Comparison of ENCODE assay signal across 8 mouse cellular contexts in genomic region chr8:47242207-47243004, GRCm38 (mm10).
DNase-seq lines count a peak whose midpoint lies in the region; ATAC-seq lines count a peak whose summit lies in the region.

No protein-coding gene starts in this region.

- peak overlapping the region; percentile 51 for H3K4me2 ChIP-seq in forebrain, embryonic 11.5 days (ENCODE audit: low read depth, low read length, severe bottlenecking)
- H3K4me2 ChIP-seq in heart, embryonic 13.5 days = peak overlapping the region; percentile 65
- peak overlapping the region; percentile 59 for H3K4me2 ChIP-seq in kidney, embryonic 15.5 days
- H3K4me2 ChIP-seq in limb, embryonic 12.5 days = peak overlapping the region; percentile 52
- H3K4me2 ChIP-seq in midbrain, embryonic 13.5 days (replicated peaks) = peak overlapping the region; percentile 62
- H3K4me2 ChIP-seq in stomach, embryonic 14.5 days (replicated peaks; ENCODE audit: low read depth, low read length) = peak overlapping the region; percentile 37

- H3K9me3 ChIP-seq in forebrain, embryonic 11.5 days (ENCODE audit: control insufficient read depth, low read length) = no peaks in the 10 kb centered on the region
- no peaks in the 10 kb centered on the region for H3K9me3 ChIP-seq in heart, embryonic 13.5 days
- H3K9me3 ChIP-seq in kidney, embryonic 15.5 days (replicated peaks) = no peaks in the 10 kb centered on the region
- no peaks in the 10 kb centered on the region for H3K9me3 ChIP-seq in limb, embryonic 12.5 days
- no peaks in the 10 kb centered on the region for H3K9me3 ChIP-seq in midbrain, embryonic 13.5 days
- no peaks in the 10 kb centered on the region for H3K9me3 ChIP-seq in stomach, embryonic 14.5 days (ENCODE audit: control insufficient read depth, low read depth, low read length)

- no peaks in the 10 kb centered on the region for H3K27me3 ChIP-seq in forebrain, embryonic 11.5 days (ENCODE audit: control insufficient read depth, insufficient read depth, low read length)
- H3K27me3 ChIP-seq in heart, embryonic 13.5 days (replicated peaks) = no peaks in the 10 kb centered on the region
- no peaks in the 10 kb centered on the region for H3K27me3 ChIP-seq in kidney, embryonic 15.5 days
- no peaks in the 10 kb centered on the region for H3K27me3 ChIP-seq in limb, embryonic 12.5 days
- H3K27me3 ChIP-seq in midbrain, embryonic 13.5 days = no peaks in the 10 kb centered on the region
- H3K27me3 ChIP-seq in stomach, embryonic 14.5 days (ENCODE audit: control insufficient read depth, insufficient read depth, low read length) = no peaks in the 10 kb centered on the region

- peak; percentile 17 for DNase-seq in A20 (ENCODE audit: low read depth, low spot score)
- peak; percentile 25 for DNase-seq in c-Kit-positive CD71-negative TER-119-negative erythroid progenitor cells, embryonic 14.5 days (ENCODE audit: low read depth)
- peak; percentile 92 for DNase-seq in forebrain, embryonic 11.5 days (ENCODE audit: low spot score)

- WGBS in forebrain, embryonic 11.5 days = 8% methylated on average over 17 of the region's 17 CpGs
- WGBS in heart, embryonic 13.5 days = 39% methylated on average over 17 of the region's 17 CpGs
- WGBS in kidney, embryonic 15.5 days = 22% methylated on average over 17 of the region's 17 CpGs
- WGBS in limb, embryonic 12.5 days = 24% methylated on average over 17 of the region's 17 CpGs
- WGBS in midbrain, embryonic 13.5 days = 4% methylated on average over 17 of the region's 17 CpGs
- 14% methylated on average over 17 of the region's 17 CpGs for WGBS in stomach, embryonic 14.5 days

- H3K4me3 ChIP-seq in forebrain, embryonic 11.5 days (ENCODE audit: low read depth, low read length) = peak overlapping the region; percentile 29
- peak overlapping the region; percentile 38 for H3K4me3 ChIP-seq in heart, embryonic 13.5 days
- peak overlapping the region; percentile 35 for H3K4me3 ChIP-seq in kidney, embryonic 15.5 days (replicated peaks)
- peak overlapping the region; percentile 27 for H3K4me3 ChIP-seq in limb, embryonic 12.5 days (replicated peaks)
- H3K4me3 ChIP-seq in midbrain, embryonic 13.5 days (replicated peaks) = peak overlapping the region; percentile 34
- peak overlapping the region; percentile 11 for H3K4me3 ChIP-seq in stomach, embryonic 14.5 days (ENCODE audit: low read depth, low read length)

- peak overlapping the region; percentile 49 for H3K9ac ChIP-seq in forebrain, embryonic 11.5 days (ENCODE audit: low read length)
- H3K9ac ChIP-seq in heart, embryonic 13.5 days = peak overlapping the region; percentile 56; the same call in 1 of the 2 replicates
- peak overlapping the region; percentile 11; the same call in 1 of the 2 replicates for H3K9ac ChIP-seq in kidney, embryonic 15.5 days
- no peak overlapping the region for H3K9ac ChIP-seq in limb, embryonic 12.5 days (replicated peaks)
- H3K9ac ChIP-seq in midbrain, embryonic 13.5 days (replicated peaks) = peak overlapping the region; percentile 67
- no peak overlapping the region for H3K9ac ChIP-seq in stomach, embryonic 14.5 days (replicated peaks; ENCODE audit: low read depth, low read length)

- no peaks in the 10 kb centered on the region for H3K36me3 ChIP-seq in forebrain, embryonic 11.5 days (ENCODE audit: control insufficient read depth, insufficient read depth, low read length)
- H3K36me3 ChIP-seq in heart, embryonic 13.5 days = no peaks in the 10 kb centered on the region
- H3K36me3 ChIP-seq in kidney, embryonic 15.5 days = no peaks in the 10 kb centered on the region
- H3K36me3 ChIP-seq in limb, embryonic 12.5 days = no peaks in the 10 kb centered on the region
- H3K36me3 ChIP-seq in midbrain, embryonic 13.5 days = no peaks in the 10 kb centered on the region
- no peaks in the 10 kb centered on the region for H3K36me3 ChIP-seq in stomach, embryonic 14.5 days (ENCODE audit: control insufficient read depth, insufficient read depth, low read length)

- ATAC-seq in forebrain, embryonic 11.5 days (replicated peaks; ENCODE audit: low FRiP score) = peak; percentile 98
- ATAC-seq in heart, embryonic 13.5 days (ENCODE audit: extremely low read depth, insufficient number of reproducible peaks, low FRiP score, low TSS enrichment) = peak; percentile 37; the same call in 1 of the 2 replicates
- peak; percentile 95 for ATAC-seq in kidney, embryonic 15.5 days (replicated peaks; ENCODE audit: low FRiP score)
- peak; percentile 93 for ATAC-seq in limb, embryonic 12.5 days (ENCODE audit: insufficient number of reproducible peaks, insufficient read depth, low FRiP score, low TSS enrichment, low read depth)
- peak; percentile 98 for ATAC-seq in midbrain, embryonic 13.5 days
- peak; percentile 91 for ATAC-seq in stomach, embryonic 14.5 days (ENCODE audit: insufficient number of reproducible peaks, insufficient read depth, low FRiP score, low read depth)

- peak overlapping the region; percentile 95 for H3K27ac ChIP-seq in forebrain, embryonic 11.5 days (ENCODE audit: low read depth, low read length)
- H3K27ac ChIP-seq in heart, embryonic 13.5 days (replicated peaks) = 0 out of 2 replicates have a peak overlapping the region, but pooled peaks have one; percentile 36
- peak overlapping the region; percentile 59 for H3K27ac ChIP-seq in kidney, embryonic 15.5 days
- peak overlapping the region; percentile 54 for H3K27ac ChIP-seq in limb, embryonic 12.5 days
- H3K27ac ChIP-seq in midbrain, embryonic 13.5 days = peak overlapping the region; percentile 90
- peak overlapping the region; percentile 76; the same call in 1 of the 2 replicates for H3K27ac ChIP-seq in stomach, embryonic 14.5 days (ENCODE audit: low read length)

- peaks cover 37% of the 10 kb centered on the region for H3K4me1 ChIP-seq in forebrain, embryonic 11.5 days (replicated peaks; ENCODE audit: control insufficient read depth, insufficient read depth, low read length)
- H3K4me1 ChIP-seq in heart, embryonic 13.5 days = peaks cover 52% of the 10 kb centered on the region
- H3K4me1 ChIP-seq in kidney, embryonic 15.5 days = peaks cover 34% of the 10 kb centered on the region
- peaks cover 40% of the 10 kb centered on the region for H3K4me1 ChIP-seq in limb, embryonic 12.5 days (replicated peaks)
- H3K4me1 ChIP-seq in midbrain, embryonic 13.5 days (replicated peaks) = peaks cover 80% of the 10 kb centered on the region
- peaks cover 28% of the 10 kb centered on the region for H3K4me1 ChIP-seq in stomach, embryonic 14.5 days (ENCODE audit: control insufficient read depth, insufficient read depth, low read length)

Comparison
In these comparisons a context has a peak if more than half of its experiments do, and no peak if none do; other contexts are left out.
1. Peak in every context shown above with its lines: DNase-seq, ATAC-seq, H3K4me3 ChIP-seq and H3K27ac ChIP-seq.
2. DNase-seq: peak in every context shown above with its lines; median percentile 92 in forebrain, embryonic 11.5 days; 25 in c-Kit-positive CD71-negative TER-119-negative erythroid progenitor cells, embryonic 14.5 days; 17 in A20.
3. ATAC-seq: peak in every context shown above with its lines; median percentile 98 in forebrain, embryonic 11.5 days; 98 in midbrain, embryonic 13.5 days; 95 in kidney, embryonic 15.5 days; 93 in limb, embryonic 12.5 days; 91 in stomach, embryonic 14.5 days; 37 in heart, embryonic 13.5 days.
4. H3K27ac ChIP-seq: peak in every context shown above with its lines; median percentile 95 in forebrain, embryonic 11.5 days; 90 in midbrain, embryonic 13.5 days; 76 in stomach, embryonic 14.5 days; 59 in kidney, embryonic 15.5 days; 54 in limb, embryonic 12.5 days; 36 in heart, embryonic 13.5 days.
5. H3K9ac ChIP-seq: peak in forebrain, embryonic 11.5 days (single experiment), heart, embryonic 13.5 days (single experiment), kidney, embryonic 15.5 days (single experiment) and midbrain, embryonic 13.5 days (single experiment); none in limb, embryonic 12.5 days (single experiment) and stomach, embryonic 14.5 days (single experiment).